Mouse (Mus musculus) intestine, embryonic 16.5 days (tissue): ENCODE measurements at regions not wholly inside any gene's neighbourhood (a gene's known extent, or its start where the extent isn't known, plus 50 kb on each side); places are given as distances from the start of the nearest gene placed in this dataset.

Source experiments
- ATAC-seq: fragments of 200-750 bp; cut with Nextera tagmentation; 2 replicates; pipeline ENCODE4 v1.8.0; 2017; ENCODE audit warnings: moderate TSS enrichment, moderate library complexity
- H3K27ac ChIP-seq: fragments of 300-500 bp; sonication (generic); 2 replicates; pipeline ENCODE4 v1.5.1; 2014; ENCODE audit warnings: mild to moderate bottlenecking, low read length
- H3K27me3 ChIP-seq: fragments of 300-500 bp; sonication (generic); replicated peaks from 2 replicates; pipeline ENCODE4 v1.6.1; 2014; ENCODE audit warnings: low read length, control low read depth, mixed read lengths; ENCODE audit not compliant: control insufficient read depth, insufficient read depth
- H3K36me3 ChIP-seq: fragments of 300-500 bp; sonication (generic); 2 replicates; pipeline ENCODE4 v1.6.1; 2014; ENCODE audit warnings: low read length, control low read depth; ENCODE audit not compliant: control insufficient read depth, insufficient read depth
- H3K4me1 ChIP-seq: fragments of 300-500 bp; sonication (generic); 2 replicates; pipeline ENCODE4 v1.6.1; 2014; ENCODE audit warnings: low read length, control low read depth, mixed read lengths; ENCODE audit not compliant: control insufficient read depth, insufficient read depth
- H3K4me2 ChIP-seq: fragments of 300-500 bp; sonication (generic); 2 replicates; pipeline ENCODE4 v1.6.1; 2014; ENCODE audit warnings: low read depth, low read length, control low read depth
- H3K4me3 ChIP-seq: fragments of 300-500 bp; sonication (generic); 2 replicates; pipeline ENCODE4 v1.5.1; 2014; ENCODE audit warnings: mild to moderate bottlenecking, low read length
- H3K9ac ChIP-seq: fragments of 300-500 bp; sonication (generic); 2 replicates; pipeline ENCODE4 v1.6.1; 2014; ENCODE audit warnings: low read depth, low read length
- H3K9me3 ChIP-seq: fragments of 300-500 bp; sonication (generic); 2 replicates; pipeline ENCODE4 v1.6.1; 2016; ENCODE audit warnings: low read length, control low read depth; ENCODE audit not compliant: control insufficient read depth
- WGBS: fragments of 180-500 bp; shearing (Covaris S2); extraction: QIAGEN DNeasy Blood & Tissue Kit; methylation state at CpG from one replicate; pipeline ENCODE4 v1.1.7; 2014; 5-methylcytosine and 5-hydroxymethylcytosine counted together

DNA sequence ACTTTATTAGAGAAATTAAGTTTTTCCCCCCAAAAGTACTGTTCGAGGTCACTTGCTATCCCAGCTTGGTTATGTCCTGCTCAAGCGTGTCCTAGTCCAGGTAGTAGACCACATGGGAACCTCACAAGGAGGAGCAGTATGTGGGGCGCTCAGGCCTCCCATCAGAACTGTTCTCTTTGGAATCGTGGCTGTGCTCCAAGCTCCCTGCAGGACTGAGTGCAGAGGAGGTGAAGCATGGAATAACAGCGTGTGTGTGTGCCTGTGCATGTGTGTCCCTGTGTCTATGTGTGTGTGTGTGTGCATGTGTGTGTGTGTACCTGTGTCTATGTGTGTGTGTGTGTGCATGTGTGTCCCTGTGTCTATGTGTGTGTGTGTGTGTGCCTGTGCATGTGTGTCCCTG lies 137.6 kb upstream of the Dnajc24 start:
- Histone ChIP-seq H3K9ac (no peak overlapping the region), H3K4me3 (no peak overlapping the region), H3K36me3 (no peaks in the 10 kb centered on the region), H3K9me3 (no peaks in the 10 kb centered on the region), H3K4me2 (no peak overlapping the region), H3K27me3 (no peaks in the 10 kb centered on the region), H3K4me1 (no peaks in the 10 kb centered on the region), H3K27ac (no peak overlapping the region)
- no peak for ATAC-seq
- 91% methylated on average over 5 of the region's 5 CpGs for WGBS

DNA sequence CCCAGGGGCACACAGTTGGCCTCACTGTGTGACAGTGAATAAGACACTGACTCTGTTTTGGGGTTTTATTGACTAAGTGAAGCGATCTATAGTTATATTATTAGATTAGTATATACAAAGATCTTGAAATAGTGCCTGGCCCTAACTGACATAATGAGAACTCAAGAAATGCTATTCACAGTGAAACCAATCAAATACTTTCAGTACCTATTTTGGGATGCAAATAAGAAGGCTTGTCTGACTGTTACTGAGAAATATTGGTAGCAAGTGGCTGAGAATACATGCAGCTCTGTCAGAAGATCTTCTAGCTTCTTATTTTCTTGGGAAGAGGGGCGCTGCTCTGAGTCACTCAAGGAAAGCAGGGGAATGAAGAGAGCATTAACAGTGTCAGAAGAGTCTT lies 97.7 kb upstream of the Dnajc24 start:
- Histone ChIP-seq H3K4me3 (no peak overlapping the region), H3K36me3 (no peaks in the 10 kb centered on the region), H3K4me1 (no peaks in the 10 kb centered on the region), H3K4me2 (no peak overlapping the region), H3K9ac (no peak overlapping the region), H3K9me3 (no peaks in the 10 kb centered on the region), H3K27ac (no peak overlapping the region), H3K27me3 (no peaks in the 10 kb centered on the region)
- no peak for ATAC-seq
- WGBS, result 81% methylated on average over 2 of the region's 2 CpGs

DNA sequence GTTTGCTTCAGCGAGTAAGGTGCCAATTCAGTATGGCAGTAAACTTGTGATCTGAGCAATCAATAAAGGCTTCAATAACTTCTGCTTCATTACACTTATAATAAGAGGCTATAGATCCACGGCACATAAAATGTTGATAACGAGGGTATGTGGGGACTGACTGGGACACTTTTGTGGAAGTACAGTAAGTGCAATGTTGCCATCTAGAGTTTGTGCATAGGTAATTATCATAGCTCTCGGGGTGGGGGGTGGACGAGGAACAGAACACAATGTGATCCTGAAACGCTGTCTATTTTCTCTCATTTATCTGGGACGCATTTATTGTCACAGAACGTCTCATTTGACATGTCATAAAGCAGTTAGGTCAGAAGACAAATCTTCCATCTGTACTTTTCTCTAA lies 82.8 kb upstream of the Dnajc24 start:
- Histone ChIP-seq H3K9ac (no peak overlapping the region), H3K9me3 (no peaks in the 10 kb centered on the region), H3K27ac (no peak overlapping the region), H3K4me1 (no peaks in the 10 kb centered on the region), H3K4me3 (no peak overlapping the region), H3K4me2 (no peak overlapping the region), H3K36me3 (no peaks in the 10 kb centered on the region), H3K27me3 (no peaks in the 10 kb centered on the region)
- ATAC-seq, result no peak
- WGBS, result 53% methylated on average over 8 of the region's 8 CpGs

DNA sequence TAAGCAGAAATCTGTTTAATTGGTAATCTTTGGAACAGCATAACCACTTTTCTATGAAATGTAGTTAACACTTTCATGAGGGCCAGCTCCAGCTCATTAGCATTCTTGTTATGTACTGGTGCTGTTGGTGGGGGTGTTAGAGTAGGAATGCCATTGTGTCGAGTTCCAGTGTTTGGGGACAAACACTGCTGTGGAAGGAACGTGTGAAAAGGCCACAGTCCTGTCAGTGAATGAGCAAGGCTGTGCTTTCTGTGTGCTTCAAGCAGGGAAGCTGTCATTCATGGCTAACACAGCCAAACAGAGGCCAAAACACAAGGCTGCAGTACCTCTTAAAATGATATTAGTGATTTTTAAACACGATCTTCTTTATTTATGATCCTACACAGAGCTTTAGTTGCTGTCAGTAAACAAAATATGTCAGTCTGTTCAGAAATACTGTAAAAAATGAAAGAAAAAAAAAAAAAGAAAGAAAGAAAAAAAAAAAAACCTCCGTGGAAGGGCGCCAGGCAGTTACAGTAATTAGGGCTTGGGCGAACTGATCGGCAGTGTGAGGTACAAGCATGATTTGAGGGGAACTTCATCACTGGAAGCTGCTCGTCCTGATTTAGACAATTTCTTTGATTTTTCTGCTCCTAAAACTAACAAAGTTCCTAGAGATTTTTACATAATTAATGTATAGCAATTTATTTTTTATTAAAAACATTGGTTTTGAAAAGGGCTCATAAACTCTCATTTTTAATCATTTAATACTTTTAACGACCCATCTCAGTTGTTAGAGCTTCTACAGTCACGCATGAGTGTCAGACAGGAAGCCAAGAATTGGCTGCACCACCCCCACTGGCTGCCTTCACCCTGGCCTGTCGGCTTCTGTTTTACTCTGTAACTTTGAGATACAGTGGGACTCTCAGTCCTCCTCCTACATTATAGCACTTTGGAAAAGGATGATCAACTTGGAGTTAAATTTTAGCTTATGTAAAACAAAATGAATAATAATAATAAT lies 80.8 kb upstream of the Dnajc24 start:
- no peaks in the 10 kb centered on the region for H3K9me3 ChIP-seq
- no peak overlapping the region for H3K9ac ChIP-seq
- WGBS, result 37% methylated on average over 11 of the region's 11 CpGs
- no peak overlapping the region for H3K4me3 ChIP-seq
- no peak for ATAC-seq
- no peaks in the 10 kb centered on the region for H3K27me3 ChIP-seq
- H3K36me3 ChIP-seq, result no peaks in the 10 kb centered on the region
- H3K27ac ChIP-seq, result no peak overlapping the region
- H3K4me1 ChIP-seq, result no peaks in the 10 kb centered on the region
- H3K4me2 ChIP-seq, result no peak overlapping the region

DNA sequence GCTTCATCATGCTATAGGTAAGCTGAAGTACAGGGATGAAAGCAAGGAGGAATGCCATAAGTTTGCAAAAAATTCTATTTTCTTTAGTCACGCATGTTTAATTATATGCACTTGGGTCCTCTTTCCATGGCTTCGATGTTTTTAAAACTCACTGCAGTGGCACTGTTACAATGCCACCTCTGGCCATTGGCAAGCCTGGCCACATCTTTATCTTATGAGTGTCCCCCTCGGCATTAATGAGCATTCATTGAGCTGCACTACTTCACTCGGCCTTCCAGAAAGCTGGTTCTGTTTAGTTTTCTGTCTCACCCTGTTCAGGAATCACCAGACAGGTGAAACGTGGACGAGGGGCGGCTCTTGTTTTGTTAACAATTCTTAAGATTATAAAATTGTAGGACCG lies 79.7 kb upstream of the Dnajc24 start:
- H3K9ac ChIP-seq, result no peak overlapping the region
- no peaks in the 10 kb centered on the region for H3K27me3 ChIP-seq
- H3K4me1 ChIP-seq, result no peaks in the 10 kb centered on the region
- no peak for ATAC-seq
- H3K27ac ChIP-seq, result no peak overlapping the region
- no peaks in the 10 kb centered on the region for H3K9me3 ChIP-seq
- H3K4me3 ChIP-seq, result no peak overlapping the region
- no peak overlapping the region for H3K4me2 ChIP-seq
- no peaks in the 10 kb centered on the region for H3K36me3 ChIP-seq
- WGBS, result 63% methylated on average over 8 of the region's 8 CpGs

DNA sequence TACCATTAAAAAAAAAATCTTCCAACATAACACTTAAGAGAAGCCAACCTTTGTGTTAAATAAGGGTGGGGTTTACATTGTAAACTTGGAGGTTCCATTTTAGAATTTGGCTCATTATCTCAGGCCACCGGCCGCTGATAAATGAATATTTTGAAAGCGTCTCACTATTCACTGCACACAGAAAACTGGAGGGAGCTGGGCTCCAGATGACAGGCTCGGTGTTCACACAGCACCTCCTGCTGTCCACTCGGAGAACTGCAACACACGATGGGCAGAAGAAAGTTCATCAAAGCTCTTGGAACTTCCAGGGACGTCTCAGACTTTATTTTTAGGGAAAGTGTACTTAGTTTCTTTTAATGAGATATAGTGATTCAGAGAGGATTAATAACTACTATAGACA lies 78.6 kb upstream of the Dnajc24 start:
- Histone ChIP-seq H3K4me1 (no peaks in the 10 kb centered on the region), H3K4me2 (no peak overlapping the region), H3K27ac (no peak overlapping the region), H3K9me3 (no peaks in the 10 kb centered on the region), H3K36me3 (no peaks in the 10 kb centered on the region), H3K27me3 (no peaks in the 10 kb centered on the region), H3K4me3 (no peak overlapping the region), H3K9ac (no peak overlapping the region)
- ATAC-seq, result no peak
- WGBS, result 5% methylated on average over 7 of the region's 7 CpGs

DNA sequence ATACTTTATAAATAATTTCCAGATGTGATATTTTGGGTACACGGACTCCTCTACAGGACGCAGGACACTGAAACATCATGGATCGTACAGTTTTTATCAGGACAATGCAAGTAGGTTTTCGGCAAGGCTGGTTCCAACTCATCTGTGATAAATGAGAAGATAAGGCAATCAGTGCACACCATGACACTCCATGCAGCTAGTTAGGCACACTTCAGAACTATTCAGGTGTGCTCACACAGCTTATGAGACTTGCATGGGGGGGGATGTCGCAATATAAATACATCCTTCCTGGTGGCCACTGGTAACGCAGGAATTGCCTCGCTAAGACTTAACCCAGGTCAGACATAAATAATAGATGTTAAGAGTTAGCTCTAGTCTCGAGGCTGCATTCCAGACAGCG lies 77.3 kb upstream of the Dnajc24 start:
- no peak overlapping the region for H3K27ac ChIP-seq
- no peak for ATAC-seq
- no peak overlapping the region for H3K9ac ChIP-seq
- H3K4me1 ChIP-seq, result no peaks in the 10 kb centered on the region
- no peaks in the 10 kb centered on the region for H3K9me3 ChIP-seq
- WGBS, result 61% methylated on average over 9 of the region's 9 CpGs
- H3K4me3 ChIP-seq, result no peak overlapping the region
- no peak overlapping the region for H3K4me2 ChIP-seq
- no peaks in the 10 kb centered on the region for H3K27me3 ChIP-seq
- no peaks in the 10 kb centered on the region for H3K36me3 ChIP-seq

DNA sequence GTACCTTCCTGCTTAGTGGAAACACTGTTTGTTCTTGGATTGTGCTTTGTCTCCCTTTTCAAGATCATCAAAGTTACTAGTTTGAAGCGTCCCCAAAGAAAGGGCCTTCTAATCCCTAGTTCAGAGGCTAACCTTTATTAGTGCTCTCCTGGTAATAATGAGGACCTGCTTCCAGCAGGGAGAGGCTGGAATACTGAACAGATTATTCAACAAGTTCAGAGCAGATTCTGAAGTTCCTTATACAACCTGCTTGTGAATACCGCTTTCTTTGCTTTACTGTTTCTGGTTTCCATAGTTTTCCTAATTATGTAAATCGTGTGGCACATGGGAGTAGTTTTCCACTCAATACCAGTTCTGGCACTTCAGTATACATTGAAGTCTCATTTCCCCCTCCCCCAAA lies 75.2 kb upstream of the Dnajc24 start:
- no peak for ATAC-seq
- H3K9me3 ChIP-seq, result no peaks in the 10 kb centered on the region
- 72% methylated on average over 3 of the region's 3 CpGs for WGBS

DNA sequence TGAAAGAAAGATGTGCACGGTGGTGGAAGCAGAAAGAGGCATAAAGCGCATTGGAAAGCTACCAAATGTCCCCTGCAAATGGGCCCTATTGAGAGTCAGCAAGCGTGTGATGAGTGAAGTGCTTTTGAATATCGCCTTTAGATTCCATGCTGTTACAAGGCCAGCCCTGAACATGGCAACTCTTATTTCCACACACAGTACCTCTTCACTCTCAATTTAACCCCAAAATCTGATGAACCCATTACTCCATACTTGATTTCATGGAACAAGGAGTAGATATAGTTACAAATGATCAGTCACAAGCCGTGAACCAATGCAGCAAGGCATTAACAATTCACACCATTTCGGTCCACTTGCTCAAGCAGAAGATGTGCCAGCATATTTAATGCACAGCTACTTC lies 71.1 kb upstream of the Dnajc24 start:
- WGBS, result 79% methylated on average over 6 of the region's 6 CpGs

More for the DNA sequence above, 75.2 kb upstream of the Dnajc24 start:
- no peaks in the 10 kb centered on the region for H3K27me3 ChIP-seq
- no peaks in the 10 kb centered on the region for H3K4me1 ChIP-seq
- H3K9ac ChIP-seq, result no peak overlapping the region
- H3K4me3 ChIP-seq, result no peak overlapping the region
- no peak overlapping the region for H3K27ac ChIP-seq
- H3K4me2 ChIP-seq, result no peak overlapping the region
- no peaks in the 10 kb centered on the region for H3K36me3 ChIP-seq

DNA sequence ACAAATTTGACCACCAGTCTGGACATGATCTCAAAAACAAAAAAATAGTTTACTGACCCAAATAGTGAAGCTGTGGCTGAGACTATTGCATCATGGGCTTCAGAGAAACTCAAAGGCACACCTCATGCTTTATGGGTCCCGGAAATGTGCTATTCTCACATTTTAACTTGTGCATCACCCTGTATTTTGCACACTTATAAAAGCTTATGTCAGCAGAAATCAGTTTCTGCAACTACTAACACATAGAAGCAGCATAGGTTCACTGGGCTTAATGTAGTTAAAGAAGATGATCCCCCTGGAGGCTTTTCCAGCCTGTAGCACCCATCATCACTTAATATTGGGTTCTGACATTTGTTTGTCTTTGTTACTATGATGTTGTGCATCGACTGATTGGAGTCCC lies 61.0 kb upstream of the Dnajc24 start:
- WGBS, result 85% methylated on average over 2 of the region's 2 CpGs
- Histone ChIP-seq H3K4me1 (no peaks in the 10 kb centered on the region), H3K4me2 (no peak overlapping the region), H3K27me3 (no peaks in the 10 kb centered on the region), H3K36me3 (no peaks in the 10 kb centered on the region), H3K9ac (no peak overlapping the region), H3K27ac (no peak overlapping the region), H3K9me3 (no peaks in the 10 kb centered on the region), H3K4me3 (no peak overlapping the region)
- ATAC-seq, result no peak

More for the DNA sequence above, 71.1 kb upstream of the Dnajc24 start:
- Histone ChIP-seq H3K9me3 (no peaks in the 10 kb centered on the region), H3K9ac (no peak overlapping the region), H3K27me3 (no peaks in the 10 kb centered on the region), H3K36me3 (no peaks in the 10 kb centered on the region), H3K4me1 (no peaks in the 10 kb centered on the region), H3K4me3 (no peak overlapping the region), H3K4me2 (no peak overlapping the region), H3K27ac (no peak overlapping the region)
- ATAC-seq, result no peak
